Mouse (Mus musculus): ENCODE measurements around the gene Auts2. TPM values are rescaled to one million over a fixed set of nuclear protein-coding genes. Genes with fewer than 3 reads are reported as not detected.

The Auts2 gene
- polyA plus RNA-seq, 1 experiment from 2014 or later = 56.7 TPM

GRCm38 (mm10) chr5:131981451-131981850, 561.7 kb downstream of the Auts2 start:
- Histone ChIP-seq H3K4me3 (no peak overlapping the region), H3K36me3 (no peaks in the 10 kb centered on the region), H3K27me3 (ENCODE audit: insufficient read depth, poor library complexity, severe bottlenecking) (no peaks in the 10 kb centered on the region), H3K4me1 (replicated peaks) (peaks cover 8% of the 10 kb centered on the region; the same call in 1 of the 2 replicates), H3K27ac (no peak overlapping the region), H3K9me3 (no peaks in the 10 kb centered on the region)
- 81% methylated on average over 3 of the region's 3 CpGs for WGBS
- no peak for DNase-seq (ENCODE audit: low spot score)

GRCm38 (mm10) chr5:131978939-131979338, 564.2 kb downstream of the Auts2 start:
- H3K4me1 ChIP-seq (replicated peaks) = peaks cover 8% of the 10 kb centered on the region; the same call in 1 of the 2 replicates
- no peak overlapping the region for H3K27ac ChIP-seq
- 65% methylated on average over 9 of the region's 9 CpGs for WGBS
- no peaks in the 10 kb centered on the region for H3K36me3 ChIP-seq
- H3K9me3 ChIP-seq = no peaks in the 10 kb centered on the region
- no peaks in the 10 kb centered on the region for H3K27me3 ChIP-seq (ENCODE audit: insufficient read depth, poor library complexity, severe bottlenecking)
- no peak overlapping the region for H3K4me3 ChIP-seq
- no peak for DNase-seq (ENCODE audit: low spot score)

- no peak overlapping the region for H3K4me3 ChIP-seq
- H3K27ac ChIP-seq = no peak overlapping the region
- DNase-seq (ENCODE audit: low spot score) = no peak
- no peaks in the 10 kb centered on the region for H3K36me3 ChIP-seq
- H3K27me3 ChIP-seq (ENCODE audit: insufficient read depth, poor library complexity, severe bottlenecking) = no peaks in the 10 kb centered on the region
- WGBS = 62% methylated on average over 3 of the region's 3 CpGs
- no peaks in the 10 kb centered on the region for H3K9me3 ChIP-seq
- H3K4me1 ChIP-seq (replicated peaks) = peaks cover 11% of the 10 kb centered on the region
Observed at GRCm38 (mm10) chr5:131977497-131977896, 565.6 kb downstream of the Auts2 start.

- WGBS = 89% methylated on average over 2 of the region's 2 CpGs
- no peak overlapping the region for H3K4me3 ChIP-seq
- no peaks in the 10 kb centered on the region for H3K9me3 ChIP-seq
- H3K4me1 ChIP-seq (replicated peaks) = peaks cover 16% of the 10 kb centered on the region
- DNase-seq (ENCODE audit: low spot score) = no peak
- H3K36me3 ChIP-seq = no peaks in the 10 kb centered on the region
- no peaks in the 10 kb centered on the region for H3K27me3 ChIP-seq (ENCODE audit: insufficient read depth, poor library complexity, severe bottlenecking)
- H3K27ac ChIP-seq = no peak overlapping the region
Observed at GRCm38 (mm10) chr5:131971901-131972300, 571.2 kb downstream of the Auts2 start.

GRCm38 (mm10) chr5:131965499-131965898, 577.6 kb downstream of the Auts2 start:
- Histone ChIP-seq H3K27me3 (ENCODE audit: insufficient read depth, poor library complexity, severe bottlenecking) (no peaks in the 10 kb centered on the region), H3K36me3 (no peaks in the 10 kb centered on the region), H3K4me3 (no peak overlapping the region), H3K9me3 (no peaks in the 10 kb centered on the region; the same call in 1 of the 2 replicates), H3K4me1 (replicated peaks) (peaks cover 9% of the 10 kb centered on the region), H3K27ac (no peak overlapping the region)
- 96% methylated on average over 6 of the region's 6 CpGs for WGBS
- DNase-seq (ENCODE audit: low spot score) = no peak

GRCm38 (mm10) chr5:131963565-131963964, 579.6 kb downstream of the Auts2 start:
- no peaks in the 10 kb centered on the region for H3K27me3 ChIP-seq (ENCODE audit: insufficient read depth, poor library complexity, severe bottlenecking)

GRCm38 (mm10) chr5:131961859-131962258, 581.3 kb downstream of the Auts2 start:
- Histone ChIP-seq H3K4me1 (replicated peaks) (peaks cover 8% of the 10 kb centered on the region), H3K9me3 (no peaks in the 10 kb centered on the region; the same call in 1 of the 2 replicates), H3K27ac (no peak overlapping the region), H3K4me3 (no peak overlapping the region), H3K36me3 (no peaks in the 10 kb centered on the region), H3K27me3 (ENCODE audit: insufficient read depth, poor library complexity, severe bottlenecking) (no peaks in the 10 kb centered on the region)
- DNase-seq (ENCODE audit: low spot score) = no peak
- 88% methylated on average over 2 of the region's 2 CpGs for WGBS

More at GRCm38 (mm10) chr5:131963565-131963964, 579.6 kb downstream of the Auts2 start:
- DNase-seq (ENCODE audit: low spot score) = no peak
- H3K27ac ChIP-seq = no peak overlapping the region
- no peak overlapping the region for H3K4me3 ChIP-seq
- H3K9me3 ChIP-seq = no peaks in the 10 kb centered on the region; the same call in 1 of the 2 replicates
- 95% methylated on average over 4 of the region's 4 CpGs for WGBS
- no peaks in the 10 kb centered on the region for H3K36me3 ChIP-seq
- peaks cover 9% of the 10 kb centered on the region for H3K4me1 ChIP-seq (replicated peaks)

- DNase-seq (ENCODE audit: low spot score) = no peak
- H3K27ac ChIP-seq = no peak overlapping the region
- H3K27me3 ChIP-seq (ENCODE audit: insufficient read depth, poor library complexity, severe bottlenecking) = no peaks in the 10 kb centered on the region
- H3K36me3 ChIP-seq = no peaks in the 10 kb centered on the region
- no peak overlapping the region for H3K4me3 ChIP-seq
- no peaks in the 10 kb centered on the region; the same call in 1 of the 2 replicates for H3K9me3 ChIP-seq
- H3K4me1 ChIP-seq (replicated peaks) = peaks cover 14% of the 10 kb centered on the region
Observed at GRCm38 (mm10) chr5:131960432-131960831, 582.7 kb downstream of the Auts2 start.

- 92% methylated on average over 3 of the region's 3 CpGs for WGBS
- peaks cover 14% of the 10 kb centered on the region for H3K4me1 ChIP-seq (replicated peaks)
- no peaks in the 10 kb centered on the region for H3K27me3 ChIP-seq (ENCODE audit: insufficient read depth, poor library complexity, severe bottlenecking)
- H3K36me3 ChIP-seq = no peaks in the 10 kb centered on the region
- no peak overlapping the region for H3K27ac ChIP-seq
- no peaks in the 10 kb centered on the region for H3K9me3 ChIP-seq
- H3K4me3 ChIP-seq = no peak overlapping the region
- no peak for DNase-seq (ENCODE audit: low spot score)
Observed at GRCm38 (mm10) chr5:131956998-131957397, 586.1 kb downstream of the Auts2 start.

- H3K4me1 ChIP-seq (replicated peaks) = peaks cover 14% of the 10 kb centered on the region
- no peak for DNase-seq (ENCODE audit: low spot score)
- H3K27me3 ChIP-seq (ENCODE audit: insufficient read depth, poor library complexity, severe bottlenecking) = no peaks in the 10 kb centered on the region
- 59% methylated on average over 7 of the region's 7 CpGs for WGBS
- no peak overlapping the region for H3K27ac ChIP-seq
- no peak overlapping the region for H3K4me3 ChIP-seq
- H3K9me3 ChIP-seq = no peaks in the 10 kb centered on the region
- no peaks in the 10 kb centered on the region for H3K36me3 ChIP-seq
Observed at GRCm38 (mm10) chr5:131956090-131956489, 587.1 kb downstream of the Auts2 start.

- Histone ChIP-seq H3K27ac (no peak overlapping the region), H3K4me3 (no peak overlapping the region), H3K4me1 (replicated peaks) (peaks cover 14% of the 10 kb centered on the region), H3K9me3 (no peaks in the 10 kb centered on the region), H3K36me3 (no peaks in the 10 kb centered on the region), H3K27me3 (ENCODE audit: insufficient read depth, poor library complexity, severe bottlenecking) (no peaks in the 10 kb centered on the region)
- 88% methylated on average over 8 of the region's 8 CpGs for WGBS
- no peak for DNase-seq (ENCODE audit: low spot score)
Observed at GRCm38 (mm10) chr5:131955227-131956016, 587.7 kb downstream of the Auts2 start.

- no peaks in the 10 kb centered on the region for H3K27me3 ChIP-seq (ENCODE audit: insufficient read depth, poor library complexity, severe bottlenecking)
- no peaks in the 10 kb centered on the region for H3K36me3 ChIP-seq
- H3K4me1 ChIP-seq (replicated peaks) = peaks cover 49% of the 10 kb centered on the region
- no peaks in the 10 kb centered on the region for H3K9me3 ChIP-seq
- H3K27ac ChIP-seq = peak overlapping the region; percentile 53
- 39% methylated on average over 7 of the region's 7 CpGs for WGBS
- no peak overlapping the region for H3K4me3 ChIP-seq
- DNase-seq (ENCODE audit: low spot score) = peak; percentile 49
Observed at GRCm38 (mm10) chr5:131948571-131949151, 594.5 kb downstream of the Auts2 start.

- WGBS = 68% methylated on average over 5 of the region's 5 CpGs
- Histone ChIP-seq H3K4me1 (replicated peaks) (peaks cover 53% of the 10 kb centered on the region), H3K4me3 (no peak overlapping the region), H3K27me3 (ENCODE audit: insufficient read depth, poor library complexity, severe bottlenecking) (no peaks in the 10 kb centered on the region), H3K36me3 (no peaks in the 10 kb centered on the region), H3K27ac (no peak overlapping the region), H3K9me3 (no peaks in the 10 kb centered on the region)
- DNase-seq (ENCODE audit: low spot score) = peak; percentile 28
Observed at GRCm38 (mm10) chr5:131946801-131947200, 596.3 kb downstream of the Auts2 start.
